Comparison of ENCODE assay signal across 23 mouse cellular contexts in the genomic region with DNA sequence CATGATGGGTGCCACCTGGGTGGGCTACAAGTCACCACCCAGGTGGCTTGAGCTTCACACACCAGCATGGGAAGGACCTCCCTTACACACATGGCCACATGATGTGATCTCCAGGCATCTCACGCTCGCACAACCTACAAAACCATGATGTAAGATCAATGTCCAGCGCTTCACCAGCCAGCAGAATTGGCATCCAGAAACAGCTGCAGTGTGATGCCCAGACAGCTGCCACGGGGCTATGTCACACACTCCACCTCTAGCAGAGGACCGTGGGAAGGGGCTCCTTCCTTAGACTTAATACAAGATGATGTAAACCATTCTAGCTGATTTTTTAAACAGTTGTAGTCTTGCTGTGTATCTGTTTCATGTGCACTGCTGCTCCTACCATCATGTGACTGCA.
"Had no signal": no experiment of that assay in that cellular context is flagged by ENCODE, and none has a peak within 500 bp of the region (broad histone marks: within the 10 kb centered on the region; RNA-seq: fewer than 3 reads in every experiment).

No protein-coding gene starts in this region.

- H3K4me2 ChIP-seq: liver, embryonic 13.5 days; liver, embryonic 15.5 days; lung, embryonic 15.5 days; midbrain, embryonic 11.5 days; midbrain, embryonic 13.5 days; midbrain, embryonic 15.5 days; neural tube, embryonic 13.5 days; neural tube, embryonic 15.5 days had no signal

- ATAC-seq: liver, postnatal 0 days; lung, postnatal 0 days; midbrain, embryonic 13.5 days; midbrain, embryonic 15.5 days had no signal

- DNase-seq: liver, embryonic 13.5 days; liver, postnatal 0 days; lung, adult 2 months; lung, postnatal 14 days; lung, postnatal 36 days; retina, postnatal 1 day; right cerebral cortex, adult 18-20 months; right cerebral cortex, postnatal 25 days; right cerebral cortex, postnatal 4 days; spleen, adult 18-20 months; thymus, adult 18-20 months; thymus, postnatal 14 days; thymus, postnatal 36 days had no signal

- H3K27ac ChIP-seq: liver, embryonic 13.5 days; liver, embryonic 15.5 days; lung, embryonic 15.5 days; macrophage; midbrain, embryonic 13.5 days; midbrain, embryonic 15.5 days; neural tube, embryonic 13.5 days; neural tube, embryonic 15.5 days had no signal

- H3K9me3 ChIP-seq: liver, embryonic 13.5 days; liver, embryonic 15.5 days; lung, embryonic 15.5 days; megakaryocyte, embryonic 14.5 days; midbrain, embryonic 13.5 days; midbrain, embryonic 15.5 days; neural tube, embryonic 13.5 days; neural tube, embryonic 15.5 days had no signal

- H3K36me3 ChIP-seq: liver, embryonic 15.5 days; midbrain, embryonic 15.5 days had no signal

- H3K27me3 ChIP-seq: liver, embryonic 13.5 days; liver, embryonic 15.5 days; lung, embryonic 15.5 days; megakaryocyte, embryonic 14.5 days; midbrain, embryonic 13.5 days; midbrain, embryonic 15.5 days; neural tube, embryonic 13.5 days; neural tube, embryonic 15.5 days had no signal

- H3K4me3 ChIP-seq: liver, embryonic 13.5 days; liver, embryonic 15.5 days; lung, embryonic 15.5 days; megakaryocyte, embryonic 14.5 days; midbrain, embryonic 13.5 days; midbrain, embryonic 15.5 days; neural tube, embryonic 13.5 days; neural tube, embryonic 15.5 days had no signal

- H3K4me1 ChIP-seq: liver, embryonic 13.5 days; liver, embryonic 15.5 days; lung, embryonic 15.5 days; midbrain, embryonic 13.5 days; midbrain, embryonic 15.5 days; neural tube, embryonic 13.5 days; neural tube, embryonic 15.5 days had no signal

- H3K9ac ChIP-seq: liver, embryonic 13.5 days; liver, embryonic 15.5 days; liver, postnatal 0 days; lung, embryonic 15.5 days; midbrain, embryonic 13.5 days; midbrain, embryonic 15.5 days; neural tube, embryonic 13.5 days; neural tube, embryonic 15.5 days had no signal
